Mouse (Mus musculus): Measurements from ENCODE around the gene Myl3. TPM values are rescaled to one million over a fixed set of nuclear protein-coding genes. Genes with fewer than 3 reads are reported as not detected.

Myl3 gene
- polyA plus RNA-seq (2012; rRNA removed; ENCODE audit: low replicate concordance): not detected in 2 replicates

GRCm38 (mm10) chr9:110741711-110742294 is at the start of gene Myl3:
Gene Myl3, plus strand, starts transcription at chr9:110741861.

GRCm38 (mm10) chr9:110746961-110747360 is 5.3 kb downstream of the Myl3 start, which contains the start of gene Pth1r:
Gene Pth1r, minus strand, starts transcription at chr9:110747145.

GRCm38 (mm10) chr9:110797866-110798265 is 56.2 kb downstream of the Myl3 start, which contains the start of gene Prss42:
Gene Prss42, plus strand, starts transcription at chr9:110798166.

GRCm38 (mm10) chr9:110813789-110814188 is 72.1 kb downstream of the Myl3 start, which contains the start of gene Prss44:
Gene Prss44, plus strand, starts transcription at chr9:110813994.

Other genes starting within 250 kb of the Myl3 start
- gene Setd2, start 209.3 kb upstream of the Myl3 start, polyA plus RNA-seq (2012; rRNA removed; ENCODE audit: low replicate concordance): 17.3 and 19.2 TPM in 2 replicates
- 3.7 and 4.2 TPM in 2 replicates for gene Nradd, start 117.4 kb upstream of the Myl3 start, polyA plus RNA-seq (2012; rRNA removed; ENCODE audit: low replicate concordance)
- 17.1 and 41.5 TPM in 2 replicates for gene Nbeal2, start 87.7 kb upstream of the Myl3 start, polyA plus RNA-seq (2012; rRNA removed; ENCODE audit: low replicate concordance)
- gene Ccdc12, start 85.4 kb upstream of the Myl3 start, polyA plus RNA-seq (2012; rRNA removed; ENCODE audit: low replicate concordance): 54.2 and 81.1 TPM in 2 replicates
- gene Pth1r, start 5.3 kb downstream of the Myl3 start, polyA plus RNA-seq (2012; rRNA removed; ENCODE audit: low replicate concordance): 8.9 and 9.3 TPM in 2 replicates
- not detected in 2 replicates for gene Prss42, start 56.3 kb downstream of the Myl3 start, polyA plus RNA-seq (2012; rRNA removed; ENCODE audit: low replicate concordance)
- not detected in 2 replicates for gene Prss44, start 72.1 kb downstream of the Myl3 start, polyA plus RNA-seq (2012; rRNA removed; ENCODE audit: low replicate concordance)
- gene Prss43, start 84.8 kb downstream of the Myl3 start, polyA plus RNA-seq (2012; rRNA removed; ENCODE audit: low replicate concordance): not detected in 2 replicates
- not detected in 2 replicates for gene Prss45, start 92.7 kb downstream of the Myl3 start, polyA plus RNA-seq (2012; rRNA removed; ENCODE audit: low replicate concordance)
- gene Prss46, start 102.6 kb downstream of the Myl3 start, polyA plus RNA-seq (2012; rRNA removed; ENCODE audit: low replicate concordance): not detected in 2 replicates
- 0.18 TPM in 1 of 2 replicates, not detected in the other for gene Prss50, start 116.1 kb downstream of the Myl3 start, polyA plus RNA-seq (2012; rRNA removed; ENCODE audit: low replicate concordance)
- gene Als2cl, start 138.0 kb downstream of the Myl3 start, polyA plus RNA-seq (2012; rRNA removed; ENCODE audit: low replicate concordance): 10.9 and 41.2 TPM in 2 replicates
- 1.4 and 3.2 TPM in 2 replicates for gene Tmie, start 138.3 kb downstream of the Myl3 start, polyA plus RNA-seq (2012; rRNA removed; ENCODE audit: low replicate concordance)
- gene Fam240a, start 175.0 kb downstream of the Myl3 start, polyA plus RNA-seq (2012; rRNA removed; ENCODE audit: low replicate concordance): not detected in 2 replicates
- not detected in 2 replicates for gene Tdgf1, start 204.3 kb downstream of the Myl3 start, polyA plus RNA-seq (2012; rRNA removed; ENCODE audit: low replicate concordance)
- gene Lrrc2, start 209.7 kb downstream of the Myl3 start, polyA plus RNA-seq (2012; rRNA removed; ENCODE audit: low replicate concordance): 0.23 TPM in 1 of 2 replicates, not detected in the other
- 1.1 and 2.0 TPM in 2 replicates for gene Rtp3, start 248.7 kb downstream of the Myl3 start, polyA plus RNA-seq (2012; rRNA removed; ENCODE audit: low replicate concordance)

Measured in duodenum, adult 2 months (tissue).